Mouse (Mus musculus) kidney, embryonic 16.5 days (tissue): ENCODE measurements at regions not wholly inside any gene's neighbourhood (a gene's known extent, or its start where the extent isn't known, plus 50 kb on each side); places are given as distances from the start of the nearest gene placed in this dataset.
A peak's percentile ranks its signal among the peaks of the same experiment; 100 is the strongest.

Experiments used
- ATAC-seq: fragments of 200-750 bp; cut with Nextera tagmentation; 2 replicates; pipeline ENCODE4 v1.8.0; 2017; ENCODE audit warnings: moderate TSS enrichment; ENCODE audit not compliant: low FRiP score, low TSS enrichment
- H3K27ac ChIP-seq: fragments of 300-500 bp; sonication (generic); 2 replicates; pipeline ENCODE4 v1.5.1; 2014; ENCODE audit warnings: low read length
- H3K27me3 ChIP-seq: fragments of 300-500 bp; sonication (generic); 2 replicates; pipeline ENCODE4 v1.6.1; 2014; ENCODE audit warnings: low read length, control low read depth, mixed read lengths; ENCODE audit not compliant: insufficient read depth
- H3K36me3 ChIP-seq: fragments of 300-500 bp; sonication (generic); 2 replicates; pipeline ENCODE4 v1.6.1; 2014; ENCODE audit warnings: low read length, control low read depth, mixed read lengths; ENCODE audit not compliant: insufficient read depth
- H3K4me1 ChIP-seq: fragments of 300-500 bp; sonication (generic); 2 replicates; pipeline ENCODE4 v1.6.1; 2014; ENCODE audit warnings: low read length, control low read depth, mixed read lengths; ENCODE audit not compliant: insufficient read depth
- H3K4me2 ChIP-seq: fragments of 300-500 bp; sonication (generic); replicated peaks from 2 replicates; pipeline ENCODE4 v1.6.1; 2014; ENCODE audit warnings: low read depth, low read length
- H3K4me3 ChIP-seq: fragments of 300-500 bp; sonication (generic); 2 replicates; pipeline ENCODE4 v1.5.1; 2014; ENCODE audit warnings: mild to moderate bottlenecking, low read length
- H3K9ac ChIP-seq: fragments of 300-500 bp; sonication (generic); replicated peaks from 2 replicates; pipeline ENCODE4 v1.6.1; 2014; ENCODE audit warnings: low read length
- H3K9me3 ChIP-seq: fragments of 300-500 bp; sonication (generic); 2 replicates; pipeline ENCODE4 v1.6.1; 2016; ENCODE audit warnings: low read length, control low read depth
- WGBS: fragments of 180-500 bp; shearing (Covaris S2); extraction: QIAGEN DNeasy Blood & Tissue Kit; methylation state at CpG from one replicate; pipeline ENCODE4 v1.1.7; 2014; 5-methylcytosine and 5-hydroxymethylcytosine counted together

- no peak overlapping the region for H3K9ac ChIP-seq
- ATAC-seq: no peak
- no peak overlapping the region for H3K4me3 ChIP-seq
- no peaks in the 10 kb centered on the region for H3K27me3 ChIP-seq
- 84% methylated on average over 3 of the region's 3 CpGs for WGBS
- no peak overlapping the region for H3K27ac ChIP-seq
- peaks cover 17% of the 10 kb centered on the region for H3K4me1 ChIP-seq
- no peak overlapping the region for H3K4me2 ChIP-seq
- no peaks in the 10 kb centered on the region for H3K9me3 ChIP-seq
- H3K36me3 ChIP-seq: no peaks in the 10 kb centered on the region
Measured at GRCm38 (mm10) chr10:117522373-117522772, 106.9 kb upstream of the Cpm start.

DNA sequence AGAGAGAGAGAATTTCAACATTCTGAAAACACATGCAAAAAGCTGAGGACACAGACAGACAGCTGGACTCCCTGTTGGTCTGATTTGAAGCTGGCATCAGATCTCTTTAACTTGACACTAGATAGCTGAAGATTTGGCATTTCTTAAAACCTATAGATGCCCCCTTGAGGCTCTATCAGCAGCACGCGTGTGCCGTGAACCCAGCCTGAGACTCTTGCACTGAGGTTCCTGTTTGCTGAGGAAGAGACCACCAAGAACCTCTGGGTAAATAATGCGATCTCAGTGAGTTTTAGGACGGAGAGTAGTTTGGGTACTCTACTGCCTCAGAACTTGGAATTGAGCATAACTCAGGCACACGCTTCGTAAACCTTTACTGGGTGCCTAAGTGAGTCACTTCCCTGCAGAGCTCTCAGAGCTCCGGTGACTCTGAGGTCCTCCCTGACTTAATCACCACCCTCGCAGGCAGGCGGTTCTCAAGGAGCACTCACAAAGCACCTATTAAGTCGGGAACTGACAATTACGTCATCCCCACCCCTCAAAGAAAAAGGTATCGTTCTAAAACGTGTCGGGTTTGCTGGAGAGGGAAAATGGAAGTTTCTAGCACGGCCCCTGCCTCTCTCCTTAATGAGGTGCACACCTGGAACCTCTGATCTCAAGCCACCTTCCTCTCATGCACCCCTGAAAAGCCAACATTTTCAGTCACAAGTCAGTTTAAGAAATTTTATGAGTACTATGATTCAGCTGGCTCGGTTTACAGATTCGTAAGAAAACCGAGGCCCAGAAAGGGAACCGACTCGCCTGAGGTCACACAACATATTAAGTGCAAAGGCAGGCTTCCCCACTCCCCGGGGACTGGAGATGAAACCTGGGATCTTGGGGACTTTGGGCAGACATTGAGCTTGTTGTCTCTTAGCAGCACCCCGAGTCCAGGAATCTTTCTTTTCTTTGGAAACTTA is 107.7 kb upstream of the Cpm start:
- Histone ChIP-seq H3K9me3 (no peaks in the 10 kb centered on the region), H3K4me1 (peaks cover 21% of the 10 kb centered on the region)

DNA sequence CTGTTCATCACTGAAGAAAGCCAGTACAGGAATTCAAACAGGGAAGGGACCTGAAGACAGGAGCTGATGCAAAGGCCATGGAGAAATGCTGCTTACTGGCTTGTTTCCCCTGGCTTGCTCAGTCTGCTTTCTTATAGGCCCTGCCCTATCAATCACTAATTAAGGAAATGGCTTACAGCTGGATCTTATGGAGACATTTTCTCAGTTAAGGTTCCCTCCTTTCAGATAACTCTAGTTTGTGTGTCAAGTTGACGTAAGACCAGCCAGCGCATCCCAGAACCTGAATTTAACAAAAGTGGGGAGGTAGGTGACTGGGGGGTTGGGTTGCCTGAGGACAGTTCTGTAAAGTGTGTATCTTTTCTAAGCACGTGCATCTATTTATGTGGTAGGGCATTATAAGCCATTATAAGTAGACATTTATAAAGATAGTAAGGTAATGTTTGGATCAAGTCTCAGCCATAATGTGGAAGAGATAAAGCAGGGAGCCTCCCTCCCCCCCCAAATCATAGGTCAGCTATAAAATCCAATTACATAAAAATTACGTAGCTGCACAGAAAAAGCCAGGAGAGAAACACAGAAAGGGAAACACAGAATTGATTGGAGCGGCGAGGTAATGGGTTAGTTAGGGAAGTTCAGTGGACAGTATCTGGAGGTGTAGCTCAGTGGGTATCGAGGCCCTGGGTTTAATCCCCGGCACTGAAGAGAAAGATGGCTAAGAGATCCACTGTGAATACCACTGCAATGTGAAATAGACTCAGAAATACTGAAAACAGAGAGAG is 108.6 kb upstream of the Cpm start:
- no peaks in the 10 kb centered on the region for H3K36me3 ChIP-seq
- H3K9ac ChIP-seq: no peak overlapping the region
- no peak overlapping the region for H3K4me3 ChIP-seq
- WGBS: 86% methylated on average over 8 of the region's 8 CpGs
- peaks cover 21% of the 10 kb centered on the region for H3K4me1 ChIP-seq
- no peak for ATAC-seq
- no peaks in the 10 kb centered on the region for H3K27me3 ChIP-seq
- no peak overlapping the region for H3K4me2 ChIP-seq
- H3K27ac ChIP-seq: no peak overlapping the region
- H3K9me3 ChIP-seq: no peaks in the 10 kb centered on the region

More for the DNA sequence above, 107.7 kb upstream of the Cpm start:
- H3K4me3 ChIP-seq: no peak overlapping the region
- no peaks in the 10 kb centered on the region for H3K36me3 ChIP-seq
- no peaks in the 10 kb centered on the region for H3K27me3 ChIP-seq
- ATAC-seq: no peak; the same call in 1 of the 2 replicates
- no peak overlapping the region for H3K27ac ChIP-seq
- WGBS: 47% methylated on average over 23 of the region's 23 CpGs
- no peak overlapping the region for H3K9ac ChIP-seq
- H3K4me2 ChIP-seq: no peak overlapping the region

DNA sequence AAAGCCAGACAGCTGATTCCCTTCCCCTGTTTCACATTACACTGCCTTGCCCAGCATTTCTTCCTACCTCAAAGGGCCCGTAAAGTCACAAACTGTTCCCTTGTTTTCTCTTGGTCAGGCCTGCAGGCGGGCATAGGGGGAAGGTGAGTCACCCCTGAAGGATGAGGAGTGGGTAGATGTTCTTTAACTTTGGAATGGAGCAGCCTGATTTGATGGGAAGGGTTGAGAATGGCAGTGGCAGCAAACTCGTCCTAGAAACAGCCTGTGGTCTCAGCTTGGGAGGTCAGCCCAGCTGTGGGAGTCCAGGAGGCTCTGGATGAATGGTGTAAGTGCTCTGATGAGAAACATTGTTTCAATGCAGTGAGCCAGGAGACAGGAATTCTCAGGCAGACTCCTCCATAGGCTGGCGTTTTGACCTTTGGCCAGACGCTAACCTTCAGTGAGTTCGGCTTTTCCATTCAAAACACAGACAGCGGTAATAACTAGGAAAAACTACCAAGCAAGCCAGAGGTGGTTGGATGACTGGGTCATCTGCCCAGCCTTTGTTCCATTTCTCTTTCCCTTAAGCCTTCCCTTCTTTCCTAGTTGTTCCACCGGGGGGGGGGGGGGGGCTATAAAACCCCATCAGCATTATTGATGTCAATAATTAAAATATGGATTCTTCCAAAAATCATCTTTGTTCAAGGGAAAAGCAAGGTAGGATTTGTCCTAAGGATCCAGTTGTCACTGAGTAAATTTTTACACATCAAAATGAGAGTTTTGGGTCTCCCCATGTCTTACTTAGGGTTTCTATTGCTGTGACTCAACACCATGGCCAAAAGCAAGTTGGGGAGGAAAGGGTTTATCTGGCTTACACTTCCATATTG is 109.4 kb upstream of the Cpm start:
- Histone ChIP-seq H3K27ac (peak overlapping the region; percentile 48), H3K9me3 (no peaks in the 10 kb centered on the region), H3K9ac (no peak overlapping the region), H3K4me2 (no peak overlapping the region), H3K36me3 (no peaks in the 10 kb centered on the region), H3K4me3 (no peak overlapping the region), H3K4me1 (peaks cover 21% of the 10 kb centered on the region), H3K27me3 (no peaks in the 10 kb centered on the region)
- ATAC-seq: peak; percentile 77
- 39% methylated on average over 8 of the region's 8 CpGs for WGBS

DNA sequence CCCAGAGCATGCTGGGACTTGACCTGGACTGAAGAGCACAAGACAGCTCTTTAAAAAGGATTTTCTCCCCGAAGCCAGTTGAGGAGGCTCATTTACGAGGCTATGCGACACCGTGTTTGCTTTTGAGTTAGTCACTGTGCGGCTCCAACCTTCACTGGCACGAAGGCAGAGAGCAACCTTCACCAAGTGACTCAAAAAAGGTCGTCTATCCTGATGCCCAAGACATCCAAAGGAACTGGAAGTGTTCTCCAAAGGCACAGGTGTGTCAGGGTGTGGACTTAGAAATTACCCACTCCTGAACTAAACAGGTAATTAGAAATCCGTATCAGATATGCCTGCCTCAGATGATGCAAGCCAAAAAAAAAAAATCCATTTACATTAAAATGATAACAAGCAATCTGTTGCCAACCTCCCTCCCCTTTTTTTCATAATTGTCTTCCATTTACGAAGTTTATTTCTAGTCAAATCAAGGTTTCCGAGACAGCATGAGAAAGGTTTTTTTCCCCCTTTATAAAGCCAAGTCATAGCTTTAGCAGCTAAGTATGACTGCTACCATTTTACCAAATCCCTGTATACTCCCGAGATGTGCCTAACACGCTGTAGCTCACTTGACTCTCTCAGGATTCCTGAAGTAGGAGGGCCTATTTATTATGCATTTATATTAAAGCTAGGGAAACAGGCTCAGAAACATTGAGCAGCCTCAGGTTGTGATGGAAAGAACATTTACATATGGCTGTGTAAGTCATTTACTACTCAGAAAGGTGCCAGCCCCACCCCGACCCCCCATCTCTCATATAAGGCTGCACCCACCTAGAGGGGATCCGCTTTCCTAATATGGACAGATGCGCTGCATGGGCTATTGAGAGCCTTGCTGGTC is 110.3 kb upstream of the Cpm start:
- Histone ChIP-seq H3K4me2 (no peak overlapping the region), H3K9ac (no peak overlapping the region), H3K27me3 (no peaks in the 10 kb centered on the region), H3K4me3 (no peak overlapping the region), H3K36me3 (no peaks in the 10 kb centered on the region), H3K9me3 (no peaks in the 10 kb centered on the region; the same call in 1 of the 2 replicates), H3K4me1 (peaks cover 21% of the 10 kb centered on the region), H3K27ac (peak overlapping the region; percentile 48; the same call in 1 of the 2 replicates)
- ATAC-seq: no peak
- 50% methylated on average over 15 of the region's 15 CpGs for WGBS

DNA sequence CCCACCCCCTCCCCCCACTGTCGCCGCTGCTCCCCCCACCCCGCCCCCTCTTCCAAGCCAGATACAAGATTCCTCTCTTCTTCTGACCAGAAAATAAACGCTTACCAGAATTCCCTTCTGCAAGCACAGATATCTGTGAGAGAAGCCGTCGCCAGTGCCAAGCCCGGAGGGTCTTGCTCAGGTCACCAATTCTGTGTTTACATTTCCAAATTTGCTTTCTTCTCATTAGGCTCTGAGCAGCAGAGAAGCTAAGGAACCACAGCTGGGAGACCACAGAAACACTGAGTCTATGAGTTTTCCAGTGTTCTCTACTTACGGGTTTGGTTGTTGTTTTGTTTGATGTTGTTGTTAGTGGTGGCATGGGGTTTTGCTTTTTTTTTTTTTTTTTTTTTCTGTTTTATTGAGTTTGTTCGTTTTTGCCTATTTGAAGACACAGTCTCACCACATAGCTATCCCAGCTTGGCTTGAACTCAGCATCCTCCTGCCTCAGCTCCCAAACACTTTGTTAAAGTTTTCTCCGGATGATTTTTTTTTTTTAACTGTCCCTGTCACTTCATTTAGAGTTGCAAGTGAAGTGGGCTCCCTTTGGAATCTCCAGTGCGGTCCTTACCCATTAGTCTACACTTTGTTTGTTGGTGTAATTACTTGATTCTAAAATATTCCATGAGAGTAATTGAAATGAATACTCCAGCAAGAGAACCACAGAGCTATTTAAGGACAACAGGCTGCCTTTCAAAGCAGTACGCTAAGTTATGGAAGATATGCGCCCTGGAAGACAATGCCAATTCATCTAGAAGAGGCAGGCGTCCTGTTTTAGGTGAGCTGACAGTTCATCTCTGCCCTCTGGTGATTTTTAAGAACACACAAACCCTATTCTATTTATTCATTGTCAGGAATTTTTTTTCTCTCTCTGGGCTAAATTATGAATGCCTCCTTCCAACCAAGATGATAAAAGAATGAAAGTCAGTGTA is 111.2 kb upstream of the Cpm start:
- no peak overlapping the region for H3K27ac ChIP-seq
- 47% methylated on average over 13 of the region's 14 CpGs for WGBS
- no peak overlapping the region for H3K9ac ChIP-seq
- H3K4me1 ChIP-seq: peaks cover 21% of the 10 kb centered on the region
- H3K36me3 ChIP-seq: no peaks in the 10 kb centered on the region
- no peak overlapping the region for H3K4me3 ChIP-seq
- H3K27me3 ChIP-seq: no peaks in the 10 kb centered on the region
- no peaks in the 10 kb centered on the region; the same call in 1 of the 2 replicates for H3K9me3 ChIP-seq
- ATAC-seq: no peak
- no peak overlapping the region for H3K4me2 ChIP-seq

DNA sequence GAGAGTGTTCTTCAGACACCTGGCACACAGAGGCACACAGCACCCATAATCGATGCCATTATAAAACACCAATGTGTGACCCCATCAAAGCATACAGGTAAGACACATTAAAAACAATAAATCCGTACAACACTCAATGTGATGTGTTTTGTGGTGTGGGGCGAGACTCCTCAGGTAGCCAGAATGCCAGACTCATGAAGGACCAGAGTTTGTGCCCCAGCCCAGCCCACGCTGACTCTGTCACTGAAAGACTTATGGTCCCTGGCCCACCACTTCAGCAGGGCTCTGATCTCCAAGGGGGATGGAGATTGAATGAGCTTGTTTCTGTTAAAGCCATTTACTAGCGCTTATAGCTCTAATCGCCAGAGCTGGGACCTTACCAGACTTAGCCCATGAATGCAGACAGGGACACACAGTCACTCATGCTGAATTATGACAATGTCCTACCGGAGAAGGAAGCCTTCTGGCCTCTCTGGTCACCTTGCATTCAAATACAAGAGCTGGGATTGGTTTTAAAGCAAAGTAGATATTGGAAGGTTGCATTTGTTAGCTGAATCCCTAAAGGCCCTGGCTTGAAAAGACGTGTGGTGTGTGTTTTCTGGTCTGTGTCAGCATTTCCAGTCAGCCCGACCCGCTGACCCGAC is 112.1 kb upstream of the Cpm start:
- H3K9me3 ChIP-seq: no peaks in the 10 kb centered on the region; the same call in 1 of the 2 replicates
- H3K4me1 ChIP-seq: peaks cover 21% of the 10 kb centered on the region
- no peak for ATAC-seq
- no peak overlapping the region for H3K4me3 ChIP-seq
- 34% methylated on average over 11 of the region's 11 CpGs for WGBS
- no peak overlapping the region for H3K9ac ChIP-seq
- no peak overlapping the region for H3K4me2 ChIP-seq
- no peaks in the 10 kb centered on the region for H3K27me3 ChIP-seq
- no peaks in the 10 kb centered on the region for H3K36me3 ChIP-seq
- 0 out of 2 replicates have a peak overlapping the region, but pooled peaks have one; percentile 15 for H3K27ac ChIP-seq

GRCm38 (mm10) chr10:117516510-117516909 is 112.8 kb upstream of the Cpm start:
- no peaks in the 10 kb centered on the region for H3K36me3 ChIP-seq
- H3K9me3 ChIP-seq: no peaks in the 10 kb centered on the region; the same call in 1 of the 2 replicates
- no peak for ATAC-seq
- H3K4me2 ChIP-seq: no peak overlapping the region
- H3K27ac ChIP-seq: no peak overlapping the region
- peaks cover 21% of the 10 kb centered on the region for H3K4me1 ChIP-seq
- H3K4me3 ChIP-seq: no peak overlapping the region
- 86% methylated on average over 8 of the region's 8 CpGs for WGBS
- H3K9ac ChIP-seq: no peak overlapping the region
- H3K27me3 ChIP-seq: no peaks in the 10 kb centered on the region
